Mouse (Mus musculus) T-cell, adult 2 months (primary cell): ENCODE results near the gene Arhgap8.
A peak's percentile ranks its signal among the peaks of the same experiment; 100 is the strongest.

Source experiments
- DNase-seq: peaks from one replicate; pipeline ENCODE4 v3.0.0; 2022; ENCODE audit warnings: low spot score

The Arhgap8 gene

DNA sequence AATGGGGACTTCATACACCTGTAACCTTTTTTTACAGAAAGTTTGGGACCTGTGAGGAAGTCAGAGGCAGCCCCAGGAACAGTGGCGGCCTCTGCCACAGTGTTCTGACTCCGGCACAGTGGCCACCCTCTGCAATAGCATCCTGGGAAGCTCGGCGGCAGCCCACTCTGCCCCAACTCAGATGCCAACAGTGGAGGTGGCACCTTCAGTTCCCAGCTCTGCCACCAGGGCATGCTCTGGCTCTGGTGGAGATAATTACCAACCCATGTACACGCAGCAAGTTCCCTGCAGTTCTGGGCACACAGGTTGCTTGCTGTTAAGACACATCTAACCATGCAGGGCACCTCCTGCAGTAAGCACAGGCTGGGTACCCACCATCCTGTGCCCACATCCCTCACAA, 80.3 kb downstream of the Arhgap8 start:
- DNase-seq: no peak

DNA sequence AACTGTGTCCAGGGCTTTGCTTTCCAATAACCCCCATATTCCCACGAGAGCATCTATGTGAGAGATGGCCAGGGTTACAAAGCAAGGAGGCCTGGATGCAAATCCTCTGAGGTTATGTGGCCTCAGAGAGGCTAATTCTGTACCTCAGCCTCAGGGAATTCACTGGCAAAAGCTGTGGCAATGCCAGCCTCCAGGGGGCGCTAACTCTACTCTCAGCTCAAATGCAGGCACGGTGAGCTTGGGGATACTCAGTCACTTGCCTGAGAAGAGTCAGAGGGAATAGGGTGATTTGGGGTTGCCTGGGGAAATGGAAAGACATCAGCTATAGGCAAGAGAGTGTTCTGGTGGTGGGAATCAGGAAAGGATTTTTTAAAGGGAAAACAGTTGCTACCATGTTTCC, 83.8 kb downstream of the Arhgap8 start:
- DNase-seq: peak; percentile 24

DNA sequence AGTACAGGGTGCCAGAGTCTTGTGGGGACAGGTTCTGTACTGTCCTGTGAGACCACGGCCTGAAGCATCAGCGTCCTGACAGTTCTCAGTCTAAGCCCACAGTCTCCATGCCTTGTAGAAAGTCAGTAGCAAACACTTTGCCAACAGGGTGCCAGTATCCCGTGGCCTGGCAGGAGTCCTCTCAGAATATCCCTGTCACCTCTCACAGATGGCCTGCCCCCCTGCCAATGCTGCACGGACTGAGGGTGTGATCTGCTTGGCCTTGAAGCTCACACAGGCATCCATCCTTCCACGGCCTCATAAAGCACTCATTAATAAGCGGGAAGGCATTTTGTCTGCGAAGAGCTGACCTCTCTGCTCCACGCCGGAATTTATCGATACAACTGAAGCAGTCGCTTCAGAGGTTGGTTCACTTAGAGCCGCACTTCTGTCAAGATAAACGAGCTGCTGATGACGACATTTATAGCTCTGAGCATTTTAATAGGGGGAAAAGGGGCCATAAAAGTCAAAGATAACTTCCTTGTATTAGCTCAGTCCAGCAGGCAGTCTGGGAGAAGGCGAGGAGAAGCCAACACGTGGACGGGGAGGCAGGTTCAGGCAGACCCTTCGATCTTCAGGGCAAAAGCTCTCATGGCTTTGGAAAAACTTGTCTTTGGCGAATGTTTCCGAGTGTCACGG, 89.6 kb downstream of the Arhgap8 start:
- DNase-seq: no peak

DNA sequence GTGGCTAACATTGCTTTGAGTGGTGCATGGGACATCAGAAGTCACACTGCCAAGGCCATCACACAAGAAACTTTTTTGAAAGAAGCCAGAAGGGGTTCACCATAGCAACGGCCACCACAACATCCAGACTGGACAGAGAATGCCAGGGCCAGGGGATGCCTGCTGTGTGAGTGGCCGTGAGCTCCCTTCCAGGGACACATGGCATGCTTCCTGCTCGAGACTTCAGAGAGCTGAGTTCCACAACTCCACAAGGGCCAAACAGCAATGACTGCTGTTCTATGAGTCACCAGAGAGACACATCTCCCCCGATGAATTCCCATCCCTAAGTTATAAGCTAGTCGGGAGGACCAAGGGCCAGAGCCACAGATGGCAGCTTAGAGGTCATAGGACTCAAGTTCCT, 91.3 kb downstream of the Arhgap8 start:
- DNase-seq: no peak

DNA sequence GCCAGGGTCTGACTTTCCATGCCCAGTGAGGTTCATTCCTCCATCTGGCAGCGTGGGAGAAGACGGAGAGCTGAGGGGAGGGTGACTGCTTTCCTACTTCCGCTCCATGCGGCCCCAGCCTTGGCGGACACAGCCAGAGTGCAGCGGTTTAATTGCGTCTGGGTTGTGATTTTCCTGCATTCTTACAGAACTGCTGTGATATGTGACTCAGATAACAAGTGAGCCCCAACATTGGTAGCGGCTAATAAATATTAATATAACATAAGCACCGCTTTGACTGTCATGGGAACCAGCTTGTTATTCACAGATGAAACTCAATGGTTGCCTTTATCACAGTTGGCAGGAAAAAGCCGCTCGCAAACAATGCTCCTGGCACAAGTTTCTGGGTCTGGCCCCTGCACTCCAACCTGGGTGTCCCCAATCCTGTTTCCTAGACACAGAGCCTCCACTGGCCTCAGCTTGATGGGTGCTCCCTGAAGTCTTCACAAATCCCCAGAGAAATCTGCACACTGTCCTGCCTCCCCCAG, 93.0 kb downstream of the Arhgap8 start:
- DNase-seq: no peak

DNA sequence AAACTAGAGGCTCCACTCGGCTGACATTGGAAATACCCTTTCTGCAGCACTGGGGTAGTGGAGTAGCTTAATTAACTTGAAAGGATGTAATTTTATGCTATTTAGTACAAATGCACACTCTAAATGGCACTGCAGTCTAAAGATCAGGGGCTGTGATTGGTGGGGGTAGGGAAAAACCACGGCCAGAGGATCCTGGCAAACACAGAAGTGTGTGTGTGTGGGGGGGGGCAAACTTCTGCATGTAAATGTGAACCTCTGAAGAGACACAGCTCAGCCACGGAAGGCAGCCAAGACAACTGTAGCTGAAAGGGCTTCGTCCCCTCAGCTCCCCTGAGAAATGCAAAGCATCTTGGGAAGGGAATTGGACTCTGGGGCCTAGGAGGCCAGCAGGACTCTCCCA, 95.3 kb downstream of the Arhgap8 start:
- no peak for DNase-seq

DNA sequence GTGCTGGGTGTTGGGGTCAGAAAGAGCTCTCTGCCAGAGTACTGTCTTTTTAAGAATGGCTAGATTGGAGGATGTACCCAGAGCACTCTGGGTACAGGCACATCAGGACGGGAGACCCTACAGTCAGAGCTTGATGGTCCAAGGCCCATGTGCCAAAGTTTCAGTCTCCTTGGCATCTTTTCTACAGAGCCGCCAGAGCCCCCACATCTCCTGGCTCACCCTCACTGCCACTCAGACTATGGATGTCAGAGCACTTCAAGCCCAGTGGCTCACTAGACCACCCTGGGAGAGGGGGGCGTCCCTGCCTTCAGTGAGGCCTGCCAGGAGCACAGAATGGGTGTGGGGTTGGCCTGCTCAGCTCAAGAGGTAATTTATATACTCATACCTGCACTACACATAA, 97.7 kb downstream of the Arhgap8 start:
- no peak for DNase-seq

DNA sequence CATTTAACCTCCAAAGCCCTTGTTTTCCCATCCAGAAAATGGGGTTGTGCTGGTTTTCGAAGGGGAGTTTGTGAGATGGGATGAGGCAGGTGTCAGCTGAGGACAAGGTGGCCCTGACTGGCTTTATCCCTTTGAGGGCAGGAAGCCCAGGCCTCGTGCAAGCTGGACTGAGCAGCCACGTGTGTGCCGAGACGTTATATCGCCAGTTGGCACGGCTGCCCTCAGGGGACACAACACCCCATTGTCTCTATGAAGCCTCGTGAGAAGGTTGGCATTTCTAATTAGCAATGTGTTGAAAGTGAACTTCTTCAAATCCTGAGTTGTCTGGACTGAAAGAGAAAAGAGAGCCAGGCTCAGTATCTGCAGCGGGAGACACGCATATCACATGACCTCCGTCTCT, 98.4 kb downstream of the Arhgap8 start:
- DNase-seq: no peak

DNA sequence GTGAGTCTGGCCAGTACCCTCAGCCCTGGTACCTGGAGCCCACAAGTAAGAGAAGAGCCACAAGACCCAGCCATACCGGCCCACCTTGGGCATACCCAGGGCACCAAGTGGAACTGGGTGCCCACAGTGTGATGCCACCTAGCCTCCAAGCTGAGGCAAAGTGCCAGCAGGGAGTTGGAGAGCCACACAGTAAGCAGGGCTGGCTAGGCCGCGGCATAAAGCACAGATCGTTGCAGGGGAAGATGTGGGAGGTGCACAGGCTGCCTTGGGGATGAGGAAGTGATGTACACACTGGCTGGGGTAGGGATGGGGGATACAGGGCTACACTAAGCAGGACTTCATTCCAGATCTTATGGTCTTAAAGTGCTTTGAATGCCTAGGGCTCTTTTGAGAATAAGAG, 101.0 kb downstream of the Arhgap8 start:
- no peak for DNase-seq
